Mouse (Mus musculus): Measurements from ENCODE around the gene Ak8.

The Ak8 gene

GRCm38 (mm10) chr2:28730676-28731075 is 30.7 kb downstream of the Ak8 start:
- no peak for DNase-seq (ENCODE audit: low read depth, low spot score)

GRCm38 (mm10) chr2:28737112-28737511 is 37.1 kb downstream of the Ak8 start:
- no peak for DNase-seq (ENCODE audit: low read depth, low spot score)

- no peak for DNase-seq (ENCODE audit: low read depth, low spot score)
Observed at GRCm38 (mm10) chr2:28740159-28740558, 40.2 kb downstream of the Ak8 start.

DNA sequence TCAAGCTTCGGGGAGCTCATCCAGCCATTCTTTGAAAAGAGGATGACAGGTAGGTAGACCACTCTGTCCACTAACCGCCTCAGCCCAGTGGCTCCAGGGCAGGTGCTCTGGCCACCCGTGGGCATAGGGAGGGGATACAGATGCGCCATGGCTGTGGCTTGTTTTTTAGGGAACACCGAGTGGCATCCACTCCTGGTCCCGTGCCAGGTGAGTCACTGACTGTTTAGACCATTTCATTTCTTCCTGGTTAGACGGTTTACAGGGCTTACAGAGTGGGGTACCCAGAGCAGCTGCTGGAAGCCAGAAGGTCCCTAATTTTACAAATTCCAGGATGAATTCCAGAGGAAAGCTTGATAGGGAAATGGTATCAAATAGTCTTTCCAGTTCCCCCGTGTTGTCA is 42.7 kb downstream of the Ak8 start:
- no peak for DNase-seq (ENCODE audit: low read depth, low spot score)

DNA sequence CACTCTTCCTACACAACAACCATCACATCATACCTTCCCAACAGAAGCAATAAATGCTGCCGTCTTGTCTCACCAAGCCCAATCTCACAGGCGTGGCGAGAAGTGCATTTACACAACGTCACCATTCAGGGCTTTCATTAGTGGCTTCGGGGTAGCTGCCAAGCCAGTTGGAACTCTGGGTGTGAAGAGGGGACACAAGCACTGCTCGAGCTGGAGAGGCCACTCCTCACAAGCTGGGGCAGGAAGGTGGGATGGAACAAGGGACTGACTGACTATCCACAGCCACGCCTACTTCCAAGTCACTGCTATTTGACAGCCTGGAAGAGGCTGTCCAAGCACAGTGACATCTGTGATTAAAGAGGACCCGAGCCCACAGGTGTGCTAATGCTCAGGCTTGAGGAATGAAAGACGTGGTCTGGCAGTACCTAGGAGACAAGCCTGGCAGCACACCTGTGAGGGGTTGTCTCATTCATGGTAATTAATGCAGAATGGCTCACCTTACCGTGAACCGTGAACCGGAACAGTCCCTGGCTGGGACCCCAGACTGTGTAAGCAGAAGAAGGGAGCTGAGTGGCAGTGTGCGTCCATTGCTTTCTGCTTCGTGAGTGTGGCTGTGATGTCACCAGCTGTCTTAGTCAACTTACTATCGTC is 46.8 kb downstream of the Ak8 start:
- no peak for DNase-seq (ENCODE audit: low read depth, low spot score)

- no peak for DNase-seq (ENCODE audit: low read depth, low spot score)
Observed at GRCm38 (mm10) chr2:28747705-28748104, 47.7 kb downstream of the Ak8 start.

GRCm38 (mm10) chr2:28751186-28751585 is 51.2 kb downstream of the Ak8 start:
- DNase-seq (ENCODE audit: low read depth, low spot score) = no peak

- no peak for DNase-seq (ENCODE audit: low read depth, low spot score)
Observed at GRCm38 (mm10) chr2:28751658-28752057, 51.7 kb downstream of the Ak8 start.

- no peak for DNase-seq (ENCODE audit: low read depth, low spot score)
Observed at GRCm38 (mm10) chr2:28752388-28752787, 52.4 kb downstream of the Ak8 start.

DNA sequence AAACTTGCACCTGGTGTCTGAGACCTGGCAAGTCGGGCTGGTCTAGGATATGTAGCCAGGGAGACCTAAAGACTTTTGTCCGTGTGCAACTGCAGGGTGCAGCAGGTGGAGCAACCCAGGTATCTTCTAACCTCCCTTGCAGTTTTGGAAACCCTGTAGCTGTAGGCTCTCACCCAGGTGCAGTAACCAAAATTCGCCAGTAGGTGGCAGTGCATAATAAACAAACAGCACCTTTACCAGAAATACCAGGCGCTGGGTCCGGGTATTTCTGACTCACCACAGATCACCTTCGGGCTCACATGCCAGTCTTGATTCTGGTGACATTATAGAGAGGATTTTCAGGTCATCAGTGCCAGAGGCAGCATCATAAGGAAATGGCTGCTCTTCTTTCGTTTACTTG is 55.5 kb downstream of the Ak8 start:
- DNase-seq (ENCODE audit: low read depth, low spot score) = peak; percentile 54

GRCm38 (mm10) chr2:28756201-28756600 is 56.2 kb downstream of the Ak8 start:
- no peak for DNase-seq (ENCODE audit: low read depth, low spot score)

DNA sequence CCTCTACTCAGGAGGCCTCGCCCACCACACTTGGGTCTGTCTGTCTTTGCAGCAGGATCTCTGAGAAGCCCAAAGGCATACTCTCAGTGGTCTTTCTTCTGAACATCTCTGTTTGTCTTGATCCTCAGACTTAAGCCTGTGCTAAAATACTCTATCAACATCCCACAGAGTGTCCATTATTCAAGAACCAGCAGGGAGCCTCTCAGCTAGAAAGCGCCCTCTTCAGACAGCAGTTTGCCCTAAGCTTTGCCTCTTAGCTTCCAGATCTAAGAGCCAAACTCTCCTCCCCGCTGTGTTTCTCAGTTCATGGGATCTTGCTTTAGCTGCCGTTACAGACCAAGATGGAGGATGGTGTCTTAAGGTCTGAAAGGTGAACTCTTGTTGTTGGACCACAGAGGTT is 59.5 kb downstream of the Ak8 start:
- no peak for DNase-seq (ENCODE audit: low read depth, low spot score)

DNA sequence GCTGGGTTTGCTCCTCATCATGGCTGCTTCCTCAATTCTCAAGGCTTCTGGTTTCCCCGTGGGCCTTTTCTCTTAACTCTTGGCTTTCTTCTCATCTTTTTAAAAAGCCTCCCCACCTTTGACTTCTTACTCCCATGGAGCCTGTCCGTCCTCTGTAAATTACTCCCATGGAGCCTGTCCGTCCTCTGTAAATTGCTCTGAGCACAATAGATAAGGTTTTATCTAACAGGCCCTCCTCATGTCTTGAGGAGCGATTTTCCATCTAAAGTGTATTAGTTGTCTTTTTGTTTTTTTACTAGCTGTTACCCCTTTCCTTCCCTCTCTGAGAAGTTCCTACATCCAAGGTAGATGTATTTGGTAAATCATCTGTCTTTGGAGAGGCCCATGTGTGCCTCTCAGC is 66.6 kb downstream of the Ak8 start:
- DNase-seq (ENCODE audit: low read depth, low spot score) = no peak

DNA sequence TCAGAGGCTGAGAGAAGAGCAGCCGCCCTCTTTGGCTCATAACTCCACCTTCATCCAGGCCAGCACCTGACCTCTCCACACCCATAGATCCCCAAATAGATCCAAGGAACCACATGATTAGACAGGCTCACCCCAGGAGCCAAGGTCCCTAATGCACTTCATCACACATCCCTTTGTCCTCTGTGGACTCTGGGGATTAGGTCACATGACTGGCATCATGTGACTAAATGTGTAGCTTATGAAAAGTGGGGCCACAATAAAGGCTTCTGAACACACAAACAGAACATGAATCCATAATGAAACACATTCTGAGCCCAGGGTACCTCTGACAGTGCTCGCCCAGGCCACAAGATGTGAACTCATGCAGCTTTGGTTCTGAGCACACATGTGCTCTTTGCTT is 67.1 kb downstream of the Ak8 start:
- DNase-seq (ENCODE audit: low read depth, low spot score) = no peak

DNA sequence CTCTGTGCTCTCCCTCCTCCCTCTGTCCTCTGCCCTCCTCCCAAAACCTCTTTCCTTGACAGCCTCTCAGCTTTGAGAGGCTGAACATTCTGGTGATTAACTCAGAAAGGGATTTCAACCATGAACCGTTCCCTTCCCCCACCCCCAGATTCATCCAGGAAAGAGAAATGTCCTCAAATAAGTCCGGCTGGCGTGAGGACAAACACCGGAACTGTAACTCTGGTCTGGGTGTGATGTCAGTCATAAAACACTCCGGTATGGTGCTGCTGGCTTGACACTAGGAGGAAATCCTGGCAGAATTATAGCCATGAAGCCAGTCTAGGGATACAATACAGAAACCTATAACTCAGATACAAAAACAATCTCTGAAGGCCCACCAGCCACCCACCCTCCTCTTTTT is 70.7 kb downstream of the Ak8 start:
- no peak for DNase-seq (ENCODE audit: low read depth, low spot score)

DNA sequence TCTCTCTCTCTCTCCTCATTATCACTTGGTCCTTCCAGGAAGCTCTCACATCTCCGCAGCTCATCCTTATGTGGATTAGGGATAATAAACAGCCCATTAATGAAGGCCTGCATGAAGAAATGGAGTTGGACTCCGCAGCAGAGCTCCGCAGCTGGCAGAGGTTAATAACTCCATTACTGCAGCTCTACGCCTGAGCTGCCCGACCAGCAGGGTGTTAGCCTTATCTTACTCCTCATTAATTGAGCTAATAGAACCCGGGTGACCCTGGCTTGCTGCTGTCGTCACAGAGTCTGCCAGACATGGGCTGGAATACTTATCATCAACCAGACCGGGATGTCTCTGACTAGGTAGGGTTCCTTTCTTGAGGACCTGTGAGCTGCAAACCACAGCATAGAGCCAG is 74.1 kb downstream of the Ak8 start:
- DNase-seq (ENCODE audit: low read depth, low spot score) = no peak

- DNase-seq (ENCODE audit: low read depth, low spot score) = no peak
Observed at GRCm38 (mm10) chr2:28776728-28777127, 76.8 kb downstream of the Ak8 start.

DNA sequence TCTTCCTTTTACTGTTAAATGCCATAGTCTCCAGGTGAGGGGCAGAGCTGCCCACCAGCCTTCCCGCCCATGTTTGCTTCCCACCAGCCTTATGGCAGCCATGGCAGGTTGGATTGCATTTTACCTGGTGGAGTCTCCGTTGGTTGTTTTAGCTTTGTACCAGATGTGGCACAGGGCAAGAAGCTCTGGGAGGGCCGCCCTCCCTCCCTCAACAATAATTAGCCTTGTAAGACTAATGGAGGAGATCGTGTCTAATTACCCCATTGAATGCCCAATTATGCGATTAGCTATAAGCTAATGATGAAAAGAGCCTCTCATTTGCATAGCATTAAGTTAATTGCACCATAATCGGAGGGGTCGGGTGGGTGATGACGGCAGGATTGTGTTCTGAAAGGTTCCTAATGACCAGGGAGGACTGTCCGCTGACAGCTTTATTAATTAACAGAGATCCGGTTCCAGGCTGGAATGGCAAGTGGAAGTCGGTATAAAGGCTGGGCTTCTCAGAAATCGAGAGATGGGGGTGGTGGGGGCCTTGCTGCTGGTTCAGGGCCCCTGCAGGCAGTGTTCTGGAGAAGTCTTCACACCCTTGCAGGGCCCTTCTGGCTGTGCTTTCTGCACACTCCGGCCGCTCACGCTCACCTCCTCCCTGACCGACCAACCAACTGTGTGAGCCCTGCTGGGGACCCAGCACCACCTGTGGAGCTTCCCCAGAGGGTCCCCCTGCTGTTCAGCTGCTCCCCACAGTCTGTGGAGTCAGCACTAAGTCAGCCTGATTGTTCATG is 80.2 kb downstream of the Ak8 start:
- no peak for DNase-seq (ENCODE audit: low read depth, low spot score)

DNA sequence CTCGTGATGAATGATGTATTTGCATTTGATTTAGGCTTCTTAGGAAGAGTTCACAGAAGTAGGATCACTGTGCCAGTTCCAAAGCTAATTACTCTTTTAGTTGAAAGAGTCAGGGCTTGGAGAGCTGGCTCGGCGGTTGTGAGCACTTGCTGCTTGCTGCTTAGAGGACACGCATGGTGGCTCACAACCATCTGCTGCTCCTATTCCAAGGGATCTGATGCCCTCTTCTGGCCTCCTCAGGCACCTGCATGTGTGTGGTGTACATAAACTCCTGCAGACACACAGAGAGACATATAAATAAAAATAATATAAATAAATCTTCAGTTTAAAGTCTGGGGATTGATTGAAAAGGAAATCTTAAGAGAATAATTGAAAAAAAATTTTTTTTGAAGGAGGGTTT is 81.3 kb downstream of the Ak8 start:
- no peak for DNase-seq (ENCODE audit: low read depth, low spot score)

DNA sequence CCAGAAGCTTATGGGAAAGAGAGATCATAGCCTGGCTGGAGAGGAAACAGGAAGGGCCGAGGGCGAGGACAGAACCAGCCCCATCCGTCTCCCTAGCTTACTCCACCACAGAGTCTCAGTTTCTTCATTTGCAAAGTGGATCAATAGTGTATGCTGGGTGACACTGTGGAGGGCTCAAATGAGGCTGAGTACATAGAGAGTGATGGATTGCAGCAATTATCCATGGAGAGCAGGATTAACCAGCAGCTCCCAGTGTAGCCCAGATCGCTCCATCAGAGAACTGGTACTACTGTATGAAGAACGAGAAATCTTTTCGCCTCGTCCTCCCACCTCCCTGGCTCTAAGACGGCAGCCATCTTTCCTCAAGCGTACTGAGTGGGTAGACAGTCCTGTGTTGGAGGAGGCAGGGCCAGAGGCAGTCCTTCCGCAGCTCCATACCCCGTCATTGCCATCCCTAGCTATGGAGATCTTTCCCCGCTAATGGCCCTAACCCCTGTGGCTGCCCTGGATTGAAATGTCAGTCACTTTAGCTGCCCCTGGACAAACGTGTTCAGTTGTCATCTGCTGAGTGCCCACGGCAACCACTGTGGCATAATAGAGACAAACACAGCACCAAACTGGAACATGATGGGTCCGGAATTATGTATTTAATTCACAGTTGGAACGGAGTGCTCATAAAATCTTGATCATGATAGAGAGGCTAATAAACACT is 86.5 kb downstream of the Ak8 start:
- DNase-seq (ENCODE audit: low read depth, low spot score) = no peak

DNA sequence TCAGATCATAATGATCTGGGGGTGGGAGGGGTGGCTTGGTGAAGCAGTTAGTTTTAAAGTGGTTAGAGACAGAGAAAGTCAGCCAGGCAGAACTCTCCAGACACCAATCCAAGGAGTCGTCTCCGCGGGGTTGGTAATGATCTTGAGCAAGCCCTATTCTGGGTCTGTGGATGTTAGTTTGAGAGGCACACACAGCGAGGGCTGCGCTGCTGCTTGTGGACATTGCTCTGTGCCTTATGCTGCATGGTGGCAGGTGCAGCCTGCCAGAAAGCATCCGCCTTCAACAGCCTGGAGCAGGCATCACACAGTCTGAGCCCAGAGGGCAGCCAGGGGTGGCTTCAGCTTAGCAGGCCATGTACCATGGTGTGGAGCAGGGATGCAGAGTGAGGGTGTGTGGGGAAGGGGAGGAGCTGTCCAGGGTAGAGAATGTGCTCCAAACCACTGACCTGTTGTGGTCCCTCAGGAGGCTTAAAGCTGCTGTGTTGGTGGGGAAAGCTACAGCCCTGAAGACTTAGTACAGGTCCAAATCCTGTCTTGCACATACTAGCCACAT is 87.2 kb downstream of the Ak8 start:
- DNase-seq (ENCODE audit: low read depth, low spot score) = no peak

DNA sequence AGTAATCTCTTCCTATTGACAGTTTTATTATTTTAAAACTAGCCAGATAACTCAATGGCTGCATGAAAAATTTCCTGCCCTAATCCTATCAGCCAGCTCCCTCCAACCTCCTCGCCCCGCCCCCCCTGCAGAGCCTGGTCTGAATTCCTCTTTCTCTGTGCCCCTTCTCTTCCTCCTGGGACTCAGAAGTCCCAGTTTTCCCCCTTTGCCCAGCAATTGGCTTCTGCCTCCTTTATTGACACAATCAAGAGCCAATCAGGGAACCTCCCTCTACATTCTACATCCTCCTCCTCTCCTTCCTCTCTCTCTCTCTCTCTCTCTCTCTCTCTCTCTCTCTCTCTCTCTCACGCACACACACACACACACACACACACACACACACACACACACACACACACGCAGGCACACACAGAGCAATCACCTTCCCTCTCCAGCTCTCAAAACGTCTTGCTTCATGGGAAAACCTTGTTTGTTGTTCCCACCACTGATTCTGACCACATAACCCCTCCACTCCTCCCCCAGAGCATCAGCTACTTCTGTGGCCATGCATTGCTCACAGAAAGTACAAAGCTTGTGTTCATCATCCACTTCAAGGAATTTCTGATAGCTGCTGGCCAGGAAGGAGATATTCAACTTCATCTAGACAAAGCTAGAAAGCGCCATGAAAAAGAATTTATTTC is 93.1 kb downstream of the Ak8 start:
- DNase-seq (ENCODE audit: low read depth, low spot score) = peak; percentile 64

All from telencephalon, adult 2 months (tissue).